Mouse (Mus musculus): ENCODE measurements around the gene Pik3c2g. TPM values are rescaled to one million over a fixed set of nuclear protein-coding genes. Genes with fewer than 3 reads are reported as not detected.
A peak's percentile ranks its signal among the peaks of the same experiment; 100 is the strongest.

Pik3c2g gene
- total RNA-seq (2021) = under 1 TPM in 1 of 2 experiments, not detected in 1; 0.16 TPM
- long read RNA-seq, experiment 1 = 0 reads
- long read RNA-seq, experiment 2 = 0 reads

- Histone ChIP-seq H3K4me3 (no peak within 1 kb of the TSS), H3K27ac (no peak within 1 kb of the TSS)
- no peak for DNase-seq (ENCODE audit: extremely low spot score in 1 of 2, low spot score in 2 of 2)
- intact Hi-C loops (cut with DNase I) = no loop called here
- no peak for TF ChIP-seq CTCF (IDR thresholded peaks at IDR 0.05)
Observed at GRCm38 (mm10) chr6:139586892-139587291, at the start of gene Pik3c2g. Gene Pik3c2g (plus strand): TSS chr6:139587221.

GRCm38 (mm10) chr6:139538469-139538868 lies 48.6 kb upstream of the Pik3c2g start:
- no peak overlapping the region for H3K27ac ChIP-seq
- TF ChIP-seq CTCF (IDR thresholded peaks at IDR 0.05) = peak; percentile 67
- no peak for DNase-seq (ENCODE audit: extremely low spot score in 1 of 2, low spot score in 2 of 2)
- H3K4me3 ChIP-seq = no peak overlapping the region
- intact Hi-C loops (cut with DNase I) = loop anchor here (5.0 kb wide), 1 partner anchor 39 kb away; no protein-coding TSS in a partner anchor

DNA sequence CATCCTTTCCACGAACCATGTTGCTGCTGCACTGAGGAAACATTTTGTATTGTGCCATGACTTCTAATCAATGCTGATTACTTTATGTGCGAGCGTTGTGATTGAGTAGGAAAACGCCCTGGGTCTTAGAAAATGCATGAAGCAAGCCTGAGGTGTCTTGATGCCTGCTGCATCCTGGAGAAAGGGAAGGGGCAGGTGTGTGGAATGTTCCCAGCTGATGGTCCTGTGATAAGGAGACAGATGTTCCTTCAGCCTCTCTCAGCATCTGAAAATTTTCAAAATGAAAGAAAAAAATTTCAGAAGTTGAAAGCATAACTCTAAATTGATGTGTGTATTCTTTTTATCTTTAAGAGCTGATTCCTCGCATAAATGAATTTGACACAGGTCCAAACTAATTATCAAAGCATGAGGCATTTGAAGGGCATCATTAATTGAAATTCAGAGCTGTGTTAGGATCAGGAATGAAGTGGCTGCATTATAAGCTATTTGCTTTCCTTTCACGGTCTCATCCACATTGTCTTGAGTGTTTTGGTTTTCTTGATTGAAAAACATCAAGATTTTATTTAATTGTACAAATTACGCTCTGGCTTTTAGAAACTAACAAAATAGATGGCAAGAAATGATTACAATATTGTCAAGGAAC lies 31.4 kb upstream of the Pik3c2g start:
- DNase-seq (ENCODE audit: extremely low spot score in 1 of 2, low spot score in 2 of 2) = no peak
- no peak overlapping the region for H3K4me3 ChIP-seq
- no peak overlapping the region for H3K27ac ChIP-seq
- intact Hi-C loops (cut with DNase I) = no loop called here
- no peak for TF ChIP-seq CTCF (IDR thresholded peaks at IDR 0.05)

DNA sequence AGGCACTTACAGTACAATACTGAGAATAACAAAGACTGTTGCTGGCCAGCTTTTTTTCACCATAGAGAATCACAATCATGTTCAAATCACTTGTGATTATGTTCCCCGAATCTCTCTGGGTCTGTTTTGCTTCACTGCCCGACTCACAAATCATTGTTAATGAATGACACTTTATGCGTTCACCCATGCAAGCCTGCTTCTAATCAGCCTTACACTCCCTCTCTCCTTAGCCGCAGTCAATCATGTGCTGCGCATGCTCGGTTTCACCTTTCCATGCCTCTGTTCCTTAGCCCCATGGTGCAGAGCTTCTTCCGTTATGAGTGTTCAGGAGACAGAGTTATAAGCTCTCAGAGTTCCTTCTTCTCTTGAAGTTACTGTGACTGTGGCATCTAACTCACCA lies 17.8 kb upstream of the Pik3c2g start:
- DNase-seq (ENCODE audit: extremely low spot score in 1 of 2, low spot score in 2 of 2) = no peak
- TF ChIP-seq CTCF (IDR thresholded peaks at IDR 0.05) = no peak
- H3K27ac ChIP-seq = no peak overlapping the region
- H3K4me3 ChIP-seq = no peak overlapping the region
- intact Hi-C loops (cut with DNase I) = no loop called here

- Histone ChIP-seq H3K4me3 (no peak overlapping the region), H3K27ac (no peak overlapping the region)
- no peak for TF ChIP-seq CTCF (IDR thresholded peaks at IDR 0.05)
- no peak for DNase-seq (ENCODE audit: extremely low spot score in 1 of 2, low spot score in 2 of 2)
- intact Hi-C loops (cut with DNase I) = loop anchor here (5.0 to 10.0 kb wide), 5 partner anchors 39 to 1821 kb away; partner anchors contain the start of gene Dera
Observed at GRCm38 (mm10) chr6:139575854-139576253, 11.2 kb upstream of the Pik3c2g start.

DNA sequence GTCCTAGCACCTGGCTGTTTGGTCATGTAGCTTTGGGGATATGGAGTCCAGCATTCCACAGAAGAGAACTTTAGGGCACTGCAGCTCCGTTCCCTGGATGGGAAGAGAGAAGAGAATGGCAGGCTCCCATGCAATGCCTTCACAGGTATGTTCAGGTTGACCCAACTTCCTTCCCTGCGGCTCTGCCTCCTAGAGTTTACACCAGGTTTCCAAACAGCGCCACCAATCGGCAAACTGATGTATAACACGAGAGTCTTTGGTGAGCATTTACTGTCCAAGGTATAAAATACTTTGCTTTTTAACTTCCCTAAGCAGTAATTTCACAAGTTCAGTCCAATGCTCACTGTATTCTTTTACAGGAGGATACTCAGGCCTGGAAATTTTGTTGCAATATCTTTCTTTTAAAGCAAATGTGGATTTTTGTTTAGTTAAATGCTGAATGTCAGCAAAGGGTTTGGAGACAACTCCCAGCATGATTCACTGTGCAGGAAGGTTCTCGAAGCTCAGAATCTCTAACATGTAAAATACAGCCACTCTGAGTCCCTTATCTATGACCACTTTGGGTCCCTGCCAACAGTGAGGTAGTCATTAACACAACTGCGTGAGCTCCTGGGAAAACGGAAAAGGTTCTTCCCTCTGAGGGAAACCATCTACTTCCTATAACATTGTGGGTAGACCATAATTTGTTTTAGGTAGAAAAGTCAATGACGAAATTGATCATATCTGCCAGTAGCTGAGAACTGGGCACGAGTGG lies 10.6 kb upstream of the Pik3c2g start:
- Histone ChIP-seq H3K4me3 (no peak overlapping the region), H3K27ac (no peak overlapping the region)
- intact Hi-C loops (cut with DNase I) = loop anchor here (5.0 to 10.0 kb wide), 5 partner anchors 39 to 1822 kb away; partner anchors contain the start of gene Dera
- DNase-seq (ENCODE audit: extremely low spot score in 1 of 2, low spot score in 2 of 2) = no peak
- TF ChIP-seq CTCF (IDR thresholded peaks at IDR 0.05) = peak; percentile 5

DNA sequence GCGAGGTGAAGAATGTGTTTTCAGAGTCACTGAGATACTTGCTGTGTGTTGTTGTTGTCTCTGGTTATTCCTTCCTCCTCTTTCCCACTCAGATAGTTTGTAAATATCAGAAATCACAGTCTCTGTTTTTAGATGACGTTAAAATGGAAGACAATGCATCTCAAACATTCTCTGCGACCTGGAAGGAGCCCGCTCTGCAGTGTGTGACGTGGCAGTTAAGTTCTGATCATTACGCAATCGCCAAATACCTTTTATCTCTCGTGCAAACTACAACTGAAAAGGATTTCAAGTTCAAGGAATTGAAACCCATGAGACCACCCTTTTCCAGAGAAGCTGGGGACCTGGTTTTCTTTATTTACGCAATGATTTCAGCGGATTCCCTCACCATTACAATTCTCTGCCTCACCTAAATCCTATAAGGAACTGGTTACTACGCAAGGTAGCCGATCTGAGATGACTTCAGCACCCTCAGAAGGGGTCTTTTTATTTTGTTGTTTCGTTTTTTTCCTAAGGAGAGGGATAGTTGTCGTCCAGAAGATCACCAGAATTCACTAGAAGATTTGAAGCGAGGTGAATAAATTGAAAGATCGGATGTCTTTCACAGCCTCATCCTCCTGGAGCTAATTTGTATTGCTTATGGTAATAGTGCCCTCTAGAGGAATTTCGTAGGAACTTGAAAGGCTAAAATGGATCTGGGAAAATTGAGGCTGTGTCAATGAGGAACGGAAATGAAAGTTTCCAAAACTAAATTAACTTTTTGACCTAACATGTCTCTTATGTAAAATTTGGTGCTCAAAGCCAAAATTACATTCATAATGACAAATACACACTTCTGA lies 9.8 kb upstream of the Pik3c2g start:
- peak; percentile 81 for TF ChIP-seq CTCF (IDR thresholded peaks at IDR 0.05)

GRCm38 (mm10) chr6:139587478-139587877 lies 457 bp downstream of the Pik3c2g start:
- intact Hi-C loops (cut with DNase I) = no loop called here
- no peak overlapping the region for H3K4me3 ChIP-seq
- TF ChIP-seq CTCF (IDR thresholded peaks at IDR 0.05) = no peak
- DNase-seq (ENCODE audit: extremely low spot score in 1 of 2, low spot score in 2 of 2) = no peak
- no peak overlapping the region for H3K27ac ChIP-seq

More for the DNA sequence above, 9.8 kb upstream of the Pik3c2g start:
- intact Hi-C loops (cut with DNase I) = loop anchor here (5.0 to 10.0 kb wide), 5 partner anchors 40 to 1822 kb away; partner anchors contain the start of gene Dera
- Histone ChIP-seq H3K4me3 (no peak overlapping the region), H3K27ac (no peak overlapping the region)
- DNase-seq (ENCODE audit: extremely low spot score in 1 of 2, low spot score in 2 of 2) = no peak

- no peak for TF ChIP-seq CTCF (IDR thresholded peaks at IDR 0.05)
- Histone ChIP-seq H3K27ac (no peak overlapping the region), H3K4me3 (no peak overlapping the region)
- no peak for DNase-seq (ENCODE audit: extremely low spot score in 1 of 2, low spot score in 2 of 2)
- intact Hi-C loops (cut with DNase I) = no loop called here
Observed at GRCm38 (mm10) chr6:139588409-139588808, 1.4 kb downstream of the Pik3c2g start.

- H3K27ac ChIP-seq = no peak overlapping the region
- intact Hi-C loops (cut with DNase I) = no loop called here
- peak; percentile 87 for TF ChIP-seq CTCF (IDR thresholded peaks at IDR 0.05)
- peak; percentile 51 for DNase-seq (ENCODE audit: extremely low spot score in 1 of 2, low spot score in 2 of 2)
- H3K4me3 ChIP-seq = no peak overlapping the region
Observed at GRCm38 (mm10) chr6:139589291-139589690, 2.3 kb downstream of the Pik3c2g start.

- H3K4me3 ChIP-seq = no peak overlapping the region
- no peak overlapping the region for H3K27ac ChIP-seq
- TF ChIP-seq CTCF (IDR thresholded peaks at IDR 0.05) = no peak
- intact Hi-C loops (cut with DNase I) = loop anchor here (10.0 kb wide), 1 partner anchor 965 kb away; no protein-coding TSS in a partner anchor
- DNase-seq (ENCODE audit: extremely low spot score in 1 of 2, low spot score in 2 of 2) = no peak
Observed at GRCm38 (mm10) chr6:139589854-139590253, 2.8 kb downstream of the Pik3c2g start.
